Mouse (Mus musculus): ENCODE results near the gene S100a6.

The S100a6 gene

DNA sequence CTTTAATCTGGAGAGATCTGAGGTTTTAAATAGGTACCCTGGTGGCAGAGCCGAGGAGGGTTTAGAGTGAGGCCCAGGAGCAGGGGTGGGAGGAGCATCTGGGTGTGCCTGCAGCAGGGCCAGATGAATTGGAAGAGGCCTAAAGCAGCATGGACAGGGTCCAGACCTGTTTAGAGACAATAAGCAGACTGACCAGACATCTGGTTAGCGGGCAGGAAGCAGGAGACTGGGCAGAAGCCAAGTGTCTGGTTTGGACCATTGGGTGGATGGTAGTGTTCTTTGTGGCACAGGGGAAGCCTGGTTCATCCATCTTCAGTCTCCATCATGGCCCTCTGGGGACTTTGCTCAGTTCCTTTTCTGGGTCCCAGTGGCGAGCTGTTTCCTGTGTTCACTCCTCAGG, 28.8 kb upstream of the S100a6 start:
- no peaks in the 10 kb centered on the region for H3K36me3 ChIP-seq (ENCODE audit: insufficient read depth, low read length)
- no peak overlapping the region for H3K4me3 ChIP-seq (replicated peaks; ENCODE audit: low read length)
- no peaks in the 10 kb centered on the region for H3K9me3 ChIP-seq (ENCODE audit: low read length)
- peaks cover 43% of the 10 kb centered on the region for H3K4me1 ChIP-seq (replicated peaks; ENCODE audit: low read depth, low read length)
- TF ChIP-seq CTCF (conservative IDR thresholded peaks at IDR 0.05; ENCODE audit: low read length): no peak
- TF ChIP-seq NANOG (IDR thresholded peaks at IDR 0.05; ENCODE audit: borderline replicate concordance, low read length): no peak
- TF ChIP-seq POU5F1 (IDR thresholded peaks at IDR 0.05; ENCODE audit: borderline replicate concordance, low read length): no peak
- H3K27me3 ChIP-seq (ENCODE audit: insufficient read depth, low read length): peaks cover 12% of the 10 kb centered on the region; the same call in 1 of the 2 replicates

GRCm38 (mm10) chr3:90585595-90585994, 27.1 kb upstream of the S100a6 start:
- peaks cover 12% of the 10 kb centered on the region; the same call in 1 of the 2 replicates for H3K27me3 ChIP-seq (ENCODE audit: insufficient read depth, low read length)
- H3K9me3 ChIP-seq (ENCODE audit: low read length): no peaks in the 10 kb centered on the region
- peaks cover 57% of the 10 kb centered on the region for H3K4me1 ChIP-seq (replicated peaks; ENCODE audit: low read depth, low read length)
- H3K4me3 ChIP-seq (replicated peaks; ENCODE audit: low read length): no peak overlapping the region
- H3K36me3 ChIP-seq (ENCODE audit: insufficient read depth, low read length): no peaks in the 10 kb centered on the region
- TF ChIP-seq CTCF (conservative IDR thresholded peaks at IDR 0.05; ENCODE audit: low read length): peak; percentile 85
- no peak for TF ChIP-seq NANOG (IDR thresholded peaks at IDR 0.05; ENCODE audit: borderline replicate concordance, low read length)

DNA sequence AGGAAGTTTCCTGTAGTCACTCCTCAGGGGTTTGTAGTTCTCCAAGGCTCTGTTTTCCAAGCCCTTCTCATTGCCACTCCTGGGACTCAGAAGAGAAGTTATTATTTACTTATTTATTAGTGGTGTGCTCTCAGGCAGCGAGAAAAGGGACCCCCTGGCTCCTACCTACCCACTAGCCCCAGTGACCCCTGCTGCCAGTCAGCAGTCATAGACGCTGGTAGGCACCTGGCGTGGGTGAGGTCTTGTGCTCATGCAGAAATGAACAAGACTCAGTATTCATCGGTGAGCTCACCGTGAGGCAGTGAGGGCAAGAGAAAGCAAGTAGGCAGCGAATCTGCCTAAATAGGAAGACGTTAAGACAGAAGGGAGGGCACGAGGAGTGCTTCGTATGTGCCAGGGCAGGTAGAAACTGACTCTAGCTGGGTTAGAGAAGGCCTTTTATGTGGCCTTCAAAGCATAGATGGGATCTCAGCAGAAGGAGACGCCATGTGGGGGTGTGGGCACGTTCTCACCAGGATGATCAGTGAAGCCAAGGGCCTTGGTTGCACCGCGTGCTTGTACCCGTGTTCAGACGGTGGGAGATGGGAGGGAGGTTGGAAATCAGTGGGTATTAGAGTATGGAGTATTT, 26.6 kb upstream of the S100a6 start:
- Histone ChIP-seq H3K4me3 (replicated peaks; ENCODE audit: low read length) (peak overlapping the region; percentile 48; the same call in 1 of the 2 replicates), H3K36me3 (ENCODE audit: insufficient read depth, low read length) (no peaks in the 10 kb centered on the region), H3K9me3 (ENCODE audit: low read length) (no peaks in the 10 kb centered on the region), H3K27me3 (ENCODE audit: insufficient read depth, low read length) (peaks cover 12% of the 10 kb centered on the region; the same call in 1 of the 2 replicates), H3K4me1 (replicated peaks; ENCODE audit: low read depth, low read length) (peaks cover 57% of the 10 kb centered on the region)
- TF ChIP-seq POU5F1 (IDR thresholded peaks at IDR 0.05; ENCODE audit: borderline replicate concordance, low read length) (no peak), CTCF (conservative IDR thresholded peaks at IDR 0.05; ENCODE audit: low read length) (no peak), NANOG (IDR thresholded peaks at IDR 0.05; ENCODE audit: borderline replicate concordance, low read length) (no peak)

DNA sequence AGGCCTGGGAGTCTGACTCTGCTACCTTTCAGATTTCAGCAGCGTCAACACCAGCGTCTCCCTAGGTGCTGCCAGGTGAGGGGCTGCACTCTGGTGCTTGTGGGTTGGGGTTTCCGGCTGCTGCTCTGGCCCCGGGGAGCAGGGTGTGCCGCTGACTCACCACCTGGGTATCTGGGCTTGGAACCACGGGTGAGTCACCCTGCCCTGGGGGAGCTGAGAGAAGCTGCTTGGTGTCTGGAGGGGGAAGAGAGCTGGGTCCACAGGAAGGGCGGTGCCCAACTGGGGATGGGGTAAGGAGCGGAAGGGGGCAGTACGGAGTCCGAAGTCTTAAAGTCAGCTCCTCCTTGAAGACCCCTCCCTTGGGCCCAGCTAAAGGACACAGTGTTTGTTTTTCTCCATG, 25.8 kb upstream of the S100a6 start:
- no peak for TF ChIP-seq NANOG (IDR thresholded peaks at IDR 0.05; ENCODE audit: borderline replicate concordance, low read length)
- no peak for TF ChIP-seq CTCF (conservative IDR thresholded peaks at IDR 0.05; ENCODE audit: low read length)
- TF ChIP-seq POU5F1 (IDR thresholded peaks at IDR 0.05; ENCODE audit: borderline replicate concordance, low read length): no peak
- Histone ChIP-seq H3K9me3 (ENCODE audit: low read length) (no peaks in the 10 kb centered on the region), H3K36me3 (ENCODE audit: insufficient read depth, low read length) (no peaks in the 10 kb centered on the region), H3K4me3 (replicated peaks; ENCODE audit: low read length) (peak overlapping the region; percentile 48), H3K4me1 (replicated peaks; ENCODE audit: low read depth, low read length) (peaks cover 57% of the 10 kb centered on the region), H3K27me3 (ENCODE audit: insufficient read depth, low read length) (peaks cover 12% of the 10 kb centered on the region; the same call in 1 of the 2 replicates)

GRCm38 (mm10) chr3:90587361-90588101, 25.2 kb upstream of the S100a6 start:
- no peak for TF ChIP-seq POU5F1 (IDR thresholded peaks at IDR 0.05; ENCODE audit: borderline replicate concordance, low read length)
- no peaks in the 10 kb centered on the region for H3K36me3 ChIP-seq (ENCODE audit: insufficient read depth, low read length)
- peaks cover 57% of the 10 kb centered on the region for H3K4me1 ChIP-seq (replicated peaks; ENCODE audit: low read depth, low read length)
- H3K4me3 ChIP-seq (replicated peaks; ENCODE audit: low read length): peak overlapping the region; percentile 48
- no peaks in the 10 kb centered on the region for H3K9me3 ChIP-seq (ENCODE audit: low read length)
- H3K27me3 ChIP-seq (ENCODE audit: insufficient read depth, low read length): peaks cover 12% of the 10 kb centered on the region; the same call in 1 of the 2 replicates

DNA sequence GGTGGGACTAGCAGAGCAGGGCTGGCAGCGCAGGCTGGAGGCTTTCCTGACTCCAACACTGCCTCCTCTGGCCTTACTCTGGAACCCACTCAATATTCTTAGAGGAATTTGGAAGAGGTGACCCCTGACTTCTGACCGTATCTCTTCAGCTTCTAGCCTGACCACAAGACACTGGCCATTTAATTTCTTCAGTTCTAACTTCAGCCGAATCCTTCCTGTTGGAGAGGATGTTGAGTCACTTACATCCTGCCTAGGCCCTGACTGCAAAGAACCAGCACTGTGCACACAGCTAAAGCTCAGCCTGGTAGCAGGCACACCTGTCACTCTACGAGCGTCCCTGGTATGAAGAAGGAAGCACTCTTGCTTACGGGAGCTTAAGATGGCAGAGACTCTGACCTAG, 23.3 kb upstream of the S100a6 start:
- TF ChIP-seq CTCF (conservative IDR thresholded peaks at IDR 0.05; ENCODE audit: low read length): no peak
- no peak for TF ChIP-seq NANOG (IDR thresholded peaks at IDR 0.05; ENCODE audit: borderline replicate concordance, low read length)
- no peak for TF ChIP-seq POU5F1 (IDR thresholded peaks at IDR 0.05; ENCODE audit: borderline replicate concordance, low read length)
- H3K4me1 ChIP-seq (replicated peaks; ENCODE audit: low read depth, low read length): peaks cover 47% of the 10 kb centered on the region
- peaks cover 6% of the 10 kb centered on the region; the same call in 1 of the 2 replicates for H3K27me3 ChIP-seq (ENCODE audit: insufficient read depth, low read length)
- H3K36me3 ChIP-seq (ENCODE audit: insufficient read depth, low read length): no peaks in the 10 kb centered on the region
- peaks cover 4% of the 10 kb centered on the region; the same call in 1 of the 2 replicates for H3K9me3 ChIP-seq (ENCODE audit: low read length)
- no peak overlapping the region for H3K4me3 ChIP-seq (replicated peaks; ENCODE audit: low read length)

DNA sequence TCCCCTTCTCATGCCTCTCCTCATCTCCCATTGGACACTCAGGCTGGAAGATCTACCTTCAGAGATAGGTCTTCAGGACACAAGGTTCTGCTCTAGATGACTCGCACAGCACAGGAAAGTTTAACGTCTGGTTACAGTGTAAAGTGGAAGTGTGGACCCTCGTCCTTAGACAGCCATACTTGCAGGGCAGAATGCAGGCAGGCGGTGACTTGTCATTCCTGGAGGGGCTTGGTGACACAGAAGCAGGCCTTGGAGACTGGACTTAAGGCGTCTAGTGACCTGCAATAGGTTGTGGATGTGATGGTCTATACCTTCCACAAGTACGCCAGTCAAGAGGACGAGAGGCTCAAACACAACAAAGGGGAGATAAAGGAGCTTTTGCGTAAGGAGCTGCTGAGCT, 22.7 kb upstream of the S100a6 start, which contains the start of gene S100a2:
Gene S100a2 (plus strand): TSS at position 301 of the 400 bp plus-strand sequence.
- peaks cover 4% of the 10 kb centered on the region; the same call in 1 of the 2 replicates for H3K9me3 ChIP-seq (ENCODE audit: low read length)
- peaks cover 46% of the 10 kb centered on the region for H3K4me1 ChIP-seq (replicated peaks; ENCODE audit: low read depth, low read length)
- 0 out of 2 replicates have a peak, but pooled peaks cover 2% of the 10 kb centered on the region for H3K27me3 ChIP-seq (ENCODE audit: insufficient read depth, low read length)
- H3K36me3 ChIP-seq (ENCODE audit: insufficient read depth, low read length): no peaks in the 10 kb centered on the region
- H3K4me3 ChIP-seq (replicated peaks; ENCODE audit: low read length): no peak within 1 kb of the TSS
- no peak for TF ChIP-seq CTCF (conservative IDR thresholded peaks at IDR 0.05; ENCODE audit: low read length)
- no peak for TF ChIP-seq POU5F1 (IDR thresholded peaks at IDR 0.05; ENCODE audit: borderline replicate concordance, low read length)
- TF ChIP-seq NANOG (IDR thresholded peaks at IDR 0.05; ENCODE audit: borderline replicate concordance, low read length): no peak

- peaks cover 7% of the 10 kb centered on the region; the same call in 1 of the 2 replicates for H3K27me3 ChIP-seq (ENCODE audit: insufficient read depth, low read length)
- no peak for TF ChIP-seq CTCF (conservative IDR thresholded peaks at IDR 0.05; ENCODE audit: low read length)
- no peak for TF ChIP-seq NANOG (IDR thresholded peaks at IDR 0.05; ENCODE audit: borderline replicate concordance, low read length)
- TF ChIP-seq POU5F1 (IDR thresholded peaks at IDR 0.05; ENCODE audit: borderline replicate concordance, low read length): no peak
Observed at GRCm38 (mm10) chr3:90594466-90594865, 18.2 kb upstream of the S100a6 start.

More at GRCm38 (mm10) chr3:90594466-90594865, 18.2 kb upstream of the S100a6 start:
- Histone ChIP-seq H3K4me3 (replicated peaks; ENCODE audit: low read length) (no peak overlapping the region), H3K4me1 (replicated peaks; ENCODE audit: low read depth, low read length) (peaks cover 8% of the 10 kb centered on the region), H3K36me3 (ENCODE audit: insufficient read depth, low read length) (no peaks in the 10 kb centered on the region), H3K9me3 (ENCODE audit: low read length) (peaks cover 4% of the 10 kb centered on the region; the same call in 1 of the 2 replicates)
